Mouse (Mus musculus) kidney, embryonic 16.5 days (tissue): ENCODE data around the gene Ppp1r13b. TPM values are rescaled to one million over a fixed set of nuclear protein-coding genes. Genes with fewer than 3 reads are reported as not detected.

Experiments used
- ATAC-seq: fragments of 200-750 bp; cut with Nextera tagmentation; 2 replicates; pipeline ENCODE4 v1.8.0; 2017; ENCODE audit warnings: moderate TSS enrichment; ENCODE audit not compliant: low FRiP score, low TSS enrichment
- H3K27ac ChIP-seq: fragments of 300-500 bp; sonication (generic); 2 replicates; pipeline ENCODE4 v1.5.1; 2014; ENCODE audit warnings: low read length
- H3K27me3 ChIP-seq: fragments of 300-500 bp; sonication (generic); 2 replicates; pipeline ENCODE4 v1.6.1; 2014; ENCODE audit warnings: low read length, control low read depth, mixed read lengths; ENCODE audit not compliant: insufficient read depth
- H3K36me3 ChIP-seq: fragments of 300-500 bp; sonication (generic); 2 replicates; pipeline ENCODE4 v1.6.1; 2014; ENCODE audit warnings: low read length, control low read depth, mixed read lengths; ENCODE audit not compliant: insufficient read depth
- H3K4me1 ChIP-seq: fragments of 300-500 bp; sonication (generic); 2 replicates; pipeline ENCODE4 v1.6.1; 2014; ENCODE audit warnings: low read length, control low read depth, mixed read lengths; ENCODE audit not compliant: insufficient read depth
- H3K4me2 ChIP-seq: fragments of 300-500 bp; sonication (generic); replicated peaks from 2 replicates; pipeline ENCODE4 v1.6.1; 2014; ENCODE audit warnings: low read depth, low read length
- H3K4me3 ChIP-seq: fragments of 300-500 bp; sonication (generic); 2 replicates; pipeline ENCODE4 v1.5.1; 2014; ENCODE audit warnings: mild to moderate bottlenecking, low read length
- H3K9ac ChIP-seq: fragments of 300-500 bp; sonication (generic); replicated peaks from 2 replicates; pipeline ENCODE4 v1.6.1; 2014; ENCODE audit warnings: low read length
- H3K9me3 ChIP-seq: fragments of 300-500 bp; sonication (generic); 2 replicates; pipeline ENCODE4 v1.6.1; 2016; ENCODE audit warnings: low read length, control low read depth
- WGBS: fragments of 180-500 bp; shearing (Covaris S2); extraction: QIAGEN DNeasy Blood & Tissue Kit; methylation state at CpG from one replicate; pipeline ENCODE4 v1.1.7; 2014; 5-methylcytosine and 5-hydroxymethylcytosine counted together
- polyA plus RNA-seq: library from polyadenylated mRNA; unstranded; fragments of >200 nt; fragmentation: Nextera tagmentation; extraction: Ambion mirVana; gene quantifications from 2 replicates; pipeline ENCODE4 v1.2.1, GENCODE M21; 2015

Ppp1r13b gene
- polyA plus RNA-seq, 1 experiment from 2014 or later: 14.7 TPM

- 68% methylated on average over 7 of the region's 7 CpGs for WGBS
- no peak overlapping the region for H3K4me3 ChIP-seq
- H3K27ac ChIP-seq: no peak overlapping the region
- H3K9me3 ChIP-seq: no peaks in the 10 kb centered on the region
- H3K27me3 ChIP-seq: no peaks in the 10 kb centered on the region
- no peak overlapping the region for H3K9ac ChIP-seq
- no peak for ATAC-seq
- H3K4me2 ChIP-seq: no peak overlapping the region
- peaks cover 24% of the 10 kb centered on the region for H3K36me3 ChIP-seq
- H3K4me1 ChIP-seq: peaks cover 32% of the 10 kb centered on the region
These were observed 87.2 kb downstream of the Ppp1r13b start for GRCm38 (mm10) chr12:111820708-111821107.

- 53% methylated on average over 8 of the region's 8 CpGs for WGBS
- Histone ChIP-seq H3K9ac (no peak overlapping the region), H3K4me2 (no peak overlapping the region), H3K36me3 (peaks cover 17% of the 10 kb centered on the region), H3K27ac (no peak overlapping the region), H3K9me3 (no peaks in the 10 kb centered on the region), H3K27me3 (no peaks in the 10 kb centered on the region), H3K4me1 (peaks cover 40% of the 10 kb centered on the region), H3K4me3 (no peak overlapping the region)
- ATAC-seq: no peak
These were observed 88.0 kb downstream of the Ppp1r13b start for GRCm38 (mm10) chr12:111819936-111820335.

- peaks cover 45% of the 10 kb centered on the region for H3K4me1 ChIP-seq
- no peak for ATAC-seq
- H3K27me3 ChIP-seq: no peaks in the 10 kb centered on the region
- H3K27ac ChIP-seq: no peak overlapping the region
- no peak overlapping the region for H3K9ac ChIP-seq
- WGBS: 87% methylated on average over 8 of the region's 8 CpGs
- no peak overlapping the region for H3K4me2 ChIP-seq
- no peak overlapping the region for H3K4me3 ChIP-seq
- H3K9me3 ChIP-seq: no peaks in the 10 kb centered on the region
- H3K36me3 ChIP-seq: peaks cover 3% of the 10 kb centered on the region; the same call in 1 of the 2 replicates
These were observed 89.9 kb downstream of the Ppp1r13b start for GRCm38 (mm10) chr12:111817991-111818390.

GRCm38 (mm10) chr12:111816967-111817366 lies 90.9 kb downstream of the Ppp1r13b start:
- peak overlapping the region; percentile 82 for H3K4me2 ChIP-seq

GRCm38 (mm10) chr12:111816528-111816927 lies 91.4 kb downstream of the Ppp1r13b start:
- H3K27ac ChIP-seq: peak overlapping the region; percentile 51
- ATAC-seq: no peak
- H3K9ac ChIP-seq: peak overlapping the region; percentile 48
- no peaks in the 10 kb centered on the region for H3K9me3 ChIP-seq
- peaks cover 3% of the 10 kb centered on the region; the same call in 1 of the 2 replicates for H3K36me3 ChIP-seq
- H3K4me2 ChIP-seq: peak overlapping the region; percentile 82
- 43% methylated on average over 13 of the region's 13 CpGs for WGBS
- peak overlapping the region; percentile 19 for H3K4me3 ChIP-seq
- H3K27me3 ChIP-seq: no peaks in the 10 kb centered on the region
- H3K4me1 ChIP-seq: peaks cover 51% of the 10 kb centered on the region

More at GRCm38 (mm10) chr12:111816967-111817366, 90.9 kb downstream of the Ppp1r13b start:
- peak overlapping the region; percentile 51 for H3K27ac ChIP-seq
- peaks cover 51% of the 10 kb centered on the region for H3K4me1 ChIP-seq
- H3K9me3 ChIP-seq: no peaks in the 10 kb centered on the region
- peak overlapping the region; percentile 48 for H3K9ac ChIP-seq
- no peak for ATAC-seq
- H3K4me3 ChIP-seq: peak overlapping the region; percentile 19; the same call in 1 of the 2 replicates
- no peaks in the 10 kb centered on the region for H3K27me3 ChIP-seq
- H3K36me3 ChIP-seq: peaks cover 3% of the 10 kb centered on the region; the same call in 1 of the 2 replicates
- 52% methylated on average over 9 of the region's 9 CpGs for WGBS

GRCm38 (mm10) chr12:111814769-111815762 lies 92.8 kb downstream of the Ppp1r13b start:
- 18% methylated on average over 19 of the region's 19 CpGs for WGBS
- no peak for ATAC-seq
- H3K4me2 ChIP-seq: peak overlapping the region; percentile 82
- H3K27ac ChIP-seq: peak overlapping the region; percentile 96
- peak overlapping the region; percentile 92 for H3K9ac ChIP-seq
- no peaks in the 10 kb centered on the region for H3K27me3 ChIP-seq
- peaks cover 50% of the 10 kb centered on the region for H3K4me1 ChIP-seq
- peak overlapping the region; percentile 76 for H3K4me3 ChIP-seq
- H3K36me3 ChIP-seq: peaks cover 3% of the 10 kb centered on the region; the same call in 1 of the 2 replicates
- H3K9me3 ChIP-seq: no peaks in the 10 kb centered on the region

- Histone ChIP-seq H3K36me3 (peaks cover 3% of the 10 kb centered on the region; the same call in 1 of the 2 replicates), H3K27me3 (no peaks in the 10 kb centered on the region), H3K4me1 (peaks cover 53% of the 10 kb centered on the region), H3K9ac (peak within 1 kb of the TSS; percentile 92), H3K27ac (peak within 1 kb of the TSS; percentile 96), H3K4me2 (peak within 1 kb of the TSS; percentile 86), H3K9me3 (no peaks in the 10 kb centered on the region), H3K4me3 (peak within 1 kb of the TSS; percentile 76)
- ATAC-seq: peak; percentile 98
- WGBS: under 1% methylated on average over 80 of the region's 87 CpGs
These were observed 93.9 kb downstream of the Ppp1r13b start, which contains the start of the genes Xrcc3 and Zfyve21 for GRCm38 (mm10) chr12:111813766-111814617. TSS of gene Xrcc3 (minus strand) at chr12:111813873. TSS of gene Zfyve21 (plus strand) at chr12:111814170.

GRCm38 (mm10) chr12:111813111-111813765 lies 94.7 kb downstream of the Ppp1r13b start:
- no peak for ATAC-seq
- Histone ChIP-seq H3K36me3 (peaks cover 8% of the 10 kb centered on the region), H3K9me3 (no peaks in the 10 kb centered on the region), H3K27ac (0 out of 2 replicates have a peak overlapping the region, but pooled peaks have one; percentile 21), H3K4me3 (peak overlapping the region; percentile 76), H3K4me1 (peaks cover 45% of the 10 kb centered on the region), H3K27me3 (no peaks in the 10 kb centered on the region), H3K4me2 (peak overlapping the region; percentile 86), H3K9ac (peak overlapping the region; percentile 73)
- 4% methylated on average over 27 of the region's 27 CpGs for WGBS

- Histone ChIP-seq H3K27ac (no peak overlapping the region), H3K36me3 (peaks cover 11% of the 10 kb centered on the region), H3K9me3 (no peaks in the 10 kb centered on the region), H3K4me1 (peaks cover 45% of the 10 kb centered on the region), H3K4me2 (peak overlapping the region; percentile 86), H3K9ac (peak overlapping the region; percentile 73), H3K4me3 (peak overlapping the region; percentile 76), H3K27me3 (no peaks in the 10 kb centered on the region)
- 60% methylated on average over 12 of the region's 12 CpGs for WGBS
- ATAC-seq: no peak
These were observed 95.3 kb downstream of the Ppp1r13b start for GRCm38 (mm10) chr12:111812611-111813010.
